Mouse (Mus musculus) intestine, embryonic 14.5 days (tissue): ENCODE results near the gene Clcf1. TPM values are rescaled to one million over a fixed set of nuclear protein-coding genes. Genes with fewer than 3 reads are reported as not detected.

Experiments
- ATAC-seq: fragments of 200-750 bp; cut with Nextera tagmentation; replicated peaks from 2 replicates; pipeline ENCODE4 v1.8.0; 2017; ENCODE audit warnings: low read depth, moderate number of reproducible peaks, moderate TSS enrichment, moderate library complexity; ENCODE audit not compliant: low FRiP score, low TSS enrichment
- DNase-seq: peaks from one replicate; pipeline ENCODE4 v3.0.0-alpha.2; 2018; ENCODE audit warnings: low spot score
- H3K27ac ChIP-seq: fragments of 300-500 bp; sonication (generic); 2 replicates; pipeline ENCODE4 v1.5.1; 2014; ENCODE audit warnings: low read depth, mild to moderate bottlenecking, control low read depth
- H3K27me3 ChIP-seq: fragments of 300-500 bp; sonication (generic); replicated peaks from 2 replicates; pipeline ENCODE4 v1.6.1; 2014; ENCODE audit warnings: low read length, control low read depth; ENCODE audit not compliant: control insufficient read depth, insufficient read depth
- H3K36me3 ChIP-seq: fragments of 300-500 bp; sonication (generic); 2 replicates; pipeline ENCODE4 v1.6.1; 2014; ENCODE audit warnings: low read length, control low read depth; ENCODE audit not compliant: control insufficient read depth, insufficient read depth
- H3K4me1 ChIP-seq: fragments of 300-500 bp; sonication (generic); replicated peaks from 2 replicates; pipeline ENCODE4 v1.6.1; 2014; ENCODE audit warnings: low read length, control low read depth, mixed read lengths; ENCODE audit not compliant: control insufficient read depth, insufficient read depth
- H3K4me2 ChIP-seq: fragments of 300-500 bp; sonication (generic); 2 replicates; pipeline ENCODE4 v1.6.1; 2014; ENCODE audit warnings: low read length
- H3K4me3 ChIP-seq: fragments of 300-500 bp; sonication (generic); 2 replicates; pipeline ENCODE4 v1.5.1; 2014; ENCODE audit warnings: low read depth, low read length, control low read depth, mixed read lengths
- H3K9ac ChIP-seq: fragments of 300-500 bp; sonication (generic); 2 replicates; pipeline ENCODE4 v1.6.1; 2014; ENCODE audit warnings: mild to moderate bottlenecking, low read length
- H3K9me3 ChIP-seq: fragments of 300-500 bp; sonication (generic); 2 replicates; pipeline ENCODE4 v1.6.1; 2016; ENCODE audit warnings: low read length, control low read depth; ENCODE audit not compliant: control insufficient read depth
- WGBS: fragments of 180-500 bp; shearing (Covaris S2); extraction: QIAGEN DNeasy Blood & Tissue Kit; methylation state at CpG from one replicate; pipeline ENCODE4 v1.1.7; 2014; 5-methylcytosine and 5-hydroxymethylcytosine counted together
- polyA plus RNA-seq: library from polyadenylated mRNA; unstranded; fragments of >200 nt; fragmentation: Nextera tagmentation; extraction: Ambion mirVana; gene quantifications from 2 replicates; pipeline ENCODE4 v1.2.1, GENCODE M21; 2014

Gene Clcf1
- polyA plus RNA-seq, 1 experiment from 2014 or later, result 6.9 TPM

GRCm38 (mm10) chr19:4208563-4208962, 5.5 kb upstream of the Clcf1 start:
- Histone ChIP-seq H3K4me3 (no peak overlapping the region), H3K27me3 (no peaks in the 10 kb centered on the region), H3K36me3 (no peaks in the 10 kb centered on the region), H3K27ac (no peak overlapping the region), H3K4me1 (peaks cover 17% of the 10 kb centered on the region), H3K9me3 (no peaks in the 10 kb centered on the region), H3K9ac (no peak overlapping the region), H3K4me2 (no peak overlapping the region)
- ATAC-seq, result no peak
- WGBS, result 69% methylated on average over 5 of the region's 5 CpGs
- DNase-seq, result no peak

- H3K27ac ChIP-seq, result no peak overlapping the region; the same call in 1 of the 2 replicates
- no peak overlapping the region for H3K4me2 ChIP-seq
- peaks cover 34% of the 10 kb centered on the region for H3K4me1 ChIP-seq
Measured at GRCm38 (mm10) chr19:4211891-4212588, 2.0 kb upstream of the Clcf1 start.

DNA sequence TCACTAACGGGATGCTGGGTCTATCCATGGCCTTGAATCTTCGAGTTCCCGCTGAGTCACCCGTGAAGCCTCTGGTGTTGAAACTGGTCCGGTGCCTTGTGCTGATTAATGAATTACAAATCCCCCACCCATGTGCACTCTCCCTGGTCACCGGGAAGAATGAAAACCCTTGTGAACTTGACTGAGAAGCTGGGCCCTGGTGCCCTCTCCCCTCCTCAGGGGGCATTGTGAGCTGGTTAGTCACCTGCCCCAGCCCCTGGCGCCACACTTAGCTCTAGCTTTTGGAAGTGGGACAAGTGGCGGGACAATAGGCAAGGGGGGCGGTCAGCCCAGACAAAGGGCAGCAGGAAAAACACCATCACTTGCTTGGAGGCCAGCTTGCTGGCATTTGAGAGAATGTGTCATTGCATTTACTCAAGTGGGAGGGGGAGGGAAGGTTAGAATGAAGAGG, 489 bp upstream of the Clcf1 start:
- no peaks in the 10 kb centered on the region for H3K36me3 ChIP-seq
- no peaks in the 10 kb centered on the region for H3K9me3 ChIP-seq
- H3K4me1 ChIP-seq, result peaks cover 48% of the 10 kb centered on the region
- ATAC-seq (peak; percentile 44; the same call in 1 of the 2 replicates), DNase-seq (peak; percentile 77)
- H3K27ac ChIP-seq, result peak overlapping the region; percentile 94; the same call in 1 of the 2 replicates
- peak overlapping the region; percentile 97 for H3K9ac ChIP-seq
- 9% methylated on average over 9 of the region's 9 CpGs for WGBS
- H3K4me2 ChIP-seq, result peak overlapping the region; percentile 81
- H3K4me3 ChIP-seq, result peak overlapping the region; percentile 84
- H3K27me3 ChIP-seq, result no peaks in the 10 kb centered on the region

More at GRCm38 (mm10) chr19:4211891-4212588, 2.0 kb upstream of the Clcf1 start:
- Histone ChIP-seq H3K9ac (no peak overlapping the region), H3K9me3 (no peaks in the 10 kb centered on the region), H3K27me3 (no peaks in the 10 kb centered on the region), H3K36me3 (no peaks in the 10 kb centered on the region), H3K4me3 (no peak overlapping the region)
- no peak for DNase-seq
- 58% methylated on average over 4 of the region's 4 CpGs for whole genome bisulfite sequencing
- no peak for ATAC-seq

DNA sequence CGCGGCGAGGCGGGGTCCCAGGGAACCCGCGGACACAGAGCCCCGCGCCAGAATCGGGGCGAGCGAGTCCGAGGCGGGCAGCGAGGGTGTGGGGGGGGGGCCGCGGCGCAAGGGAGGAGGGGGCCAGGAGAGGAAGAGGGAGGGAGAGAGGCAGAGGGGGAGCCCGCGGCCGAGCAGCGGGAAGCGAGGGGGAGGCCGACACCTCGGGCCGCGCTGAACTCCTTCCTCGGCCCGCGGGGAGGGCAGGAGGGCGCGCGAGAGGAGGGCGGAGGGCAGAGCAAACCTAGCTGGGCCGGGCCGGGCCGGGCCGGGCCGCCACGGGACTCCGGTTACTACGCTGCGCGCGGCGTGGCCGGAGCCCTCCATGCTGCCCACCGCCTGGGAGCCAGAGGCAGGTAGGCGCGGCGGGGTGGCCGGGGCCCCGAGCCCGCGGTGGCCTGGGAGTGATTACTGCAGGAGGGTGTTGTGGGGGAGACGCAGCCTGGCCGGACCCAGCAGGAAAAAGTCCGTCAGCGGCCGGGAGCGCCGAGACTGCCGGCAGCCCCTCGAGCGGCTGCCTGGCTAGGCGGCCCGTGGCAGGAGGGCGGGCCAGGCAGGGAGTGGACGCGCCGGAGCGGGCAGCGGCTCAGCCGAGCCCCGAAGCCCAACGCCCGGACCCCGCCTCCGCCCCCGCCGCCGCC, 873 bp downstream of the Clcf1 start:
- under 1% methylated on average over 60 of the region's 81 CpGs for WGBS
- Histone ChIP-seq H3K4me3 (peak overlapping the region; percentile 84), H3K4me1 (peaks cover 59% of the 10 kb centered on the region), H3K4me2 (peak overlapping the region; percentile 81), H3K36me3 (no peaks in the 10 kb centered on the region), H3K9ac (peak overlapping the region; percentile 97), H3K27me3 (no peaks in the 10 kb centered on the region), H3K27ac (peak overlapping the region; percentile 94), H3K9me3 (no peaks in the 10 kb centered on the region)
- ATAC-seq (peak; percentile 8; the same call in 1 of the 2 replicates), DNase-seq (peak; percentile 79)

DNA sequence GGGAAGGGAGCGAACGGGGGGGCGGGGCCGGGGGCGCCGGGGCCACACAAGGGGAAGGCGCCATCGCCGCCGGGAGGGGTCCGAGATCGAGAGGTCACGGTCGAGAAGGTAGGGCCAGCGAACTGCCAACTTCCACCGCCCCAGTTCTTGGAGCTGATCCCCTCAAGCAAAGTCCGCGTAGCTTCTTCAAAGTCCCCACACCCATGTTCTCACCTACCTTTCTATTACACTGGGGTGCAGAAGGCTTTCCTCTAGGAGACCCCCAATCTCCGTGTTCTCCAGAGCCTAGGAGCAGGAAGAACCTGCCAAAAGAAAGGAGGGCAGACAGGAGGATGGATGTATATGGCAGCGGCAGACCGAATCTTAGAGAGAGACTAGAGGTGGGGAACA, 1.4 kb downstream of the Clcf1 start:
- Histone ChIP-seq H3K36me3 (no peaks in the 10 kb centered on the region), H3K27ac (peak overlapping the region; percentile 94), H3K27me3 (no peaks in the 10 kb centered on the region), H3K9me3 (no peaks in the 10 kb centered on the region), H3K4me1 (peaks cover 64% of the 10 kb centered on the region), H3K4me3 (peak overlapping the region; percentile 84), H3K9ac (peak overlapping the region; percentile 97), H3K4me2 (peak overlapping the region; percentile 81)
- WGBS, result 2% methylated on average over 20 of the region's 21 CpGs
- DNase-seq, result no peak
- ATAC-seq, result no peak

- peaks cover 71% of the 10 kb centered on the region for H3K4me1 ChIP-seq
- H3K4me3 ChIP-seq, result peak overlapping the region; percentile 84
- H3K27me3 ChIP-seq, result no peaks in the 10 kb centered on the region
- ATAC-seq, result no peak; the same call in 1 of the 2 replicates
- no peaks in the 10 kb centered on the region for H3K36me3 ChIP-seq
- H3K9me3 ChIP-seq, result no peaks in the 10 kb centered on the region
- H3K4me2 ChIP-seq, result peak overlapping the region; percentile 81
- no peak overlapping the region for H3K9ac ChIP-seq
- no peak for DNase-seq
- 14% methylated on average over 14 of the region's 14 CpGs for WGBS
- H3K27ac ChIP-seq, result peak overlapping the region; percentile 94
Measured at GRCm38 (mm10) chr19:4216041-4216685, 2.1 kb downstream of the Clcf1 start.

DNA sequence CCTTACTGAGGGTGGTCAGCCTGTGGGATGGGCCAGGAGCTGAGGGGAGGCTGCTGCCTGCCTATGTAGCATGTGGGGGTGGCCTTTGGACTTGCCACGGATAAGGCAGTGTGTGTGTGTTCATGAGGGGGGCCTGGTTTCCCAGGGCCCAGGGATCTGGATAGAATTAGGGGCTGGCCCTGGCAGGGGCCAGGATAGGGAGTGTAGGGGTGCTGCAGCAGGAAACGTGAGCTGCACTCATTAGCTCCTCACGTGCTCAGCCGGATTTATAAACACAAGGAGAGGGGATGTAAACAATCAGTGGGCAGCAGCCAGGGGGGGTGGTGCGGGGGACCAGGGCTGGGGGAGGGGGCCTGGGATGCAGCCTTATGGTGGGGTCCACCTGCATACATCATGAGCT, 3.1 kb downstream of the Clcf1 start:
- DNase-seq (no peak), ATAC-seq (no peak)
- peaks cover 4% of the 10 kb centered on the region for H3K36me3 ChIP-seq
- peak overlapping the region; percentile 94 for H3K27ac ChIP-seq
- peak overlapping the region; percentile 81 for H3K4me2 ChIP-seq
- peaks cover 80% of the 10 kb centered on the region for H3K4me1 ChIP-seq
- no peak overlapping the region for H3K9ac ChIP-seq
- H3K9me3 ChIP-seq, result no peaks in the 10 kb centered on the region
- no peaks in the 10 kb centered on the region for H3K27me3 ChIP-seq
- WGBS, result 4% methylated on average over 5 of the region's 5 CpGs
- H3K4me3 ChIP-seq, result no peak overlapping the region; the same call in 1 of the 2 replicates

- 17% methylated on average over 3 of the region's 3 CpGs for WGBS
Measured at GRCm38 (mm10) chr19:4217855-4218254, 3.8 kb downstream of the Clcf1 start.

More at GRCm38 (mm10) chr19:4217855-4218254, 3.8 kb downstream of the Clcf1 start:
- Histone ChIP-seq H3K4me1 (peaks cover 78% of the 10 kb centered on the region), H3K27me3 (no peaks in the 10 kb centered on the region), H3K4me3 (no peak overlapping the region), H3K36me3 (peaks cover 7% of the 10 kb centered on the region), H3K4me2 (peak overlapping the region; percentile 81), H3K9ac (no peak overlapping the region), H3K27ac (peak overlapping the region; percentile 94), H3K9me3 (no peaks in the 10 kb centered on the region)
- DNase-seq, result no peak
- no peak for ATAC-seq
